Mouse (Mus musculus) kidney, postnatal 0 days (tissue): ENCODE measurements around the gene Gatad2b. TPM values are rescaled to one million over a fixed set of nuclear protein-coding genes. Genes with fewer than 3 reads are reported as not detected.
"Not testable (repeated sequence)": the region's sequence is repeated elsewhere in the genome, so short reads cannot be mapped to it uniquely, and the experiment has no call there.

Experiments used
- ATAC-seq: fragments of 200-750 bp; cut with Nextera tagmentation; replicated peaks from 2 replicates; pipeline ENCODE4 v1.8.0; 2017; ENCODE audit warnings: low read depth, moderate number of reproducible peaks, moderate TSS enrichment, moderate library complexity; ENCODE audit not compliant: low FRiP score
- DNase-seq: peaks from one replicate; pipeline ENCODE4 v3.0.0-alpha.2; 2016; ENCODE audit warnings: low spot score
- H3K27ac ChIP-seq: fragments of 300-500 bp; sonication (generic); 2 replicates; pipeline ENCODE4 v1.5.1; 2014; ENCODE audit warnings: mild to moderate bottlenecking
- H3K27me3 ChIP-seq: fragments of 300-500 bp; sonication (generic); 2 replicates; pipeline ENCODE4 v1.6.1; 2014; ENCODE audit warnings: low read length, mixed read lengths; ENCODE audit not compliant: insufficient read depth
- H3K36me3 ChIP-seq: fragments of 300-500 bp; sonication (generic); 2 replicates; pipeline ENCODE4 v1.6.1; 2014; ENCODE audit warnings: low read length, mixed read lengths; ENCODE audit not compliant: insufficient read depth
- H3K4me1 ChIP-seq: fragments of 300-500 bp; sonication (generic); replicated peaks from 2 replicates; pipeline ENCODE4 v1.6.1; 2014; ENCODE audit warnings: antibody characterized with exemption, low read length, mixed read lengths; ENCODE audit not compliant: insufficient read depth
- H3K4me2 ChIP-seq: fragments of 300-500 bp; sonication (generic); 2 replicates; pipeline ENCODE4 v1.6.1; 2014; ENCODE audit warnings: mild to moderate bottlenecking, low read length, moderate library complexity, mixed read lengths
- H3K4me3 ChIP-seq: fragments of 300-500 bp; sonication (generic); replicated peaks from 2 replicates; pipeline ENCODE4 v1.5.1; 2014; ENCODE audit warnings: low read depth, low read length
- H3K9ac ChIP-seq: fragments of 300-500 bp; sonication (generic); 2 replicates; pipeline ENCODE4 v1.6.1; 2014; ENCODE audit warnings: low read depth, low read length
- H3K9me3 ChIP-seq: fragments of 300-500 bp; sonication (generic); replicated peaks from 2 replicates; pipeline ENCODE4 v1.6.1; 2016; ENCODE audit warnings: low read length, inconsistent platforms, mixed read lengths
- CTCF ChIP-seq: IDR thresholded peaks from 2 replicates; pipeline ENCODE4 v1.5.1; 2016; ENCODE audit warnings: antibody characterized with exemption, low read depth, mild to moderate bottlenecking, moderate library complexity
- WGBS: fragments of 180-500 bp; shearing (Covaris S2); extraction: QIAGEN DNeasy Blood & Tissue Kit; methylation state at CpG from one replicate; pipeline ENCODE4 v1.1.7; 2014; 5-methylcytosine and 5-hydroxymethylcytosine counted together
- polyA plus RNA-seq: library from polyadenylated mRNA; unstranded; fragments of >200 nt; fragmentation: Nextera tagmentation; extraction: Ambion mirVana; gene quantifications from 2 replicates; pipeline ENCODE4 v1.2.1, GENCODE M21; 2015

Gene Gatad2b
- polyA plus RNA-seq, 1 experiment from 2014 or later: 8.1 TPM

- WGBS: 25% methylated on average over 5 of the region's 5 CpGs
- no peaks in the 10 kb centered on the region for H3K27me3 ChIP-seq
- H3K27ac ChIP-seq: 0 out of 2 replicates have a peak overlapping the region, but pooled peaks have one; percentile 25
- no peak; the same call in 1 of the 2 replicates for ATAC-seq
- H3K4me3 ChIP-seq: no peak overlapping the region
- H3K4me2 ChIP-seq: peak overlapping the region; percentile 41
- H3K9me3 ChIP-seq: no peaks in the 10 kb centered on the region
- no peaks in the 10 kb centered on the region for H3K36me3 ChIP-seq
- peak; percentile 92 for DNase-seq
- no peak overlapping the region for H3K9ac ChIP-seq
- TF ChIP-seq CTCF: no peak
- peaks cover 6% of the 10 kb centered on the region; the same call in 1 of the 2 replicates for H3K4me1 ChIP-seq
Observed at GRCm38 (mm10) chr3:90323119-90323518, 30.1 kb downstream of the Gatad2b start.

GRCm38 (mm10) chr3:90332485-90332884 lies 39.5 kb downstream of the Gatad2b start:
- H3K4me2 ChIP-seq: no peak overlapping the region
- no peak overlapping the region for H3K4me3 ChIP-seq
- H3K4me1 ChIP-seq: no peaks in the 10 kb centered on the region
- DNase-seq (no peak), ATAC-seq (0 out of 2 replicates have a peak, but pooled peaks have one; percentile 49)
- WGBS: 82% methylated on average over 5 of the region's 5 CpGs
- TF ChIP-seq CTCF: no peak
- H3K9ac ChIP-seq: no peak overlapping the region
- H3K27me3 ChIP-seq: no peaks in the 10 kb centered on the region
- no peaks in the 10 kb centered on the region for H3K9me3 ChIP-seq
- H3K27ac ChIP-seq: no peak overlapping the region
- H3K36me3 ChIP-seq: 0 out of 2 replicates have a peak, but pooled peaks cover 3% of the 10 kb centered on the region

- TF ChIP-seq CTCF: no peak
- ATAC-seq: no peak
- no peak overlapping the region for H3K4me2 ChIP-seq
- no peaks in the 10 kb centered on the region for H3K9me3 ChIP-seq
- H3K27ac ChIP-seq: no peak overlapping the region
- no peak overlapping the region for H3K4me3 ChIP-seq
- no peaks in the 10 kb centered on the region for H3K27me3 ChIP-seq
- no peaks in the 10 kb centered on the region for H3K4me1 ChIP-seq
- no peak for DNase-seq
- H3K36me3 ChIP-seq: no peaks in the 10 kb centered on the region
- H3K9ac ChIP-seq: no peak overlapping the region
Observed at GRCm38 (mm10) chr3:90335517-90335916, 42.5 kb downstream of the Gatad2b start.

- H3K4me2 ChIP-seq: no peak overlapping the region
- no peak overlapping the region for H3K4me3 ChIP-seq
- no peaks in the 10 kb centered on the region for H3K27me3 ChIP-seq
- WGBS: 62% methylated on average over 3 of the region's 3 CpGs
- H3K9me3 ChIP-seq: no peaks in the 10 kb centered on the region
- ATAC-seq (no peak), DNase-seq (no peak)
- H3K27ac ChIP-seq: no peak overlapping the region
- H3K36me3 ChIP-seq: no peaks in the 10 kb centered on the region
- no peaks in the 10 kb centered on the region for H3K4me1 ChIP-seq
- no peak for TF ChIP-seq CTCF
- H3K9ac ChIP-seq: no peak overlapping the region
Observed at GRCm38 (mm10) chr3:90338190-90338589, 45.2 kb downstream of the Gatad2b start.

- H3K27ac ChIP-seq: no peak overlapping the region
- DNase-seq (no peak), ATAC-seq (no peak)
Observed at GRCm38 (mm10) chr3:90340177-90340576, 47.2 kb downstream of the Gatad2b start.

GRCm38 (mm10) chr3:90342853-90343252 lies 49.9 kb downstream of the Gatad2b start:
- not testable (repeated sequence) for H3K9me3 ChIP-seq, H3K36me3 ChIP-seq, H3K9ac ChIP-seq, DNase-seq, H3K4me1 ChIP-seq, H3K27me3 ChIP-seq, H3K27ac ChIP-seq, H3K4me2 ChIP-seq, ATAC-seq, H3K4me3 ChIP-seq
- WGBS: 68% methylated on average over 2 of the region's 2 CpGs
- TF ChIP-seq CTCF: peak; percentile 12; the same call in 1 of the 2 replicates

More at GRCm38 (mm10) chr3:90340177-90340576, 47.2 kb downstream of the Gatad2b start:
- Histone ChIP-seq H3K4me3 (no peak overlapping the region), H3K36me3 (peaks cover under 1% of the 10 kb centered on the region; the same call in 1 of the 2 replicates), H3K4me1 (no peaks in the 10 kb centered on the region), H3K4me2 (no peak overlapping the region), H3K9me3 (no peaks in the 10 kb centered on the region), H3K9ac (no peak overlapping the region), H3K27me3 (no peaks in the 10 kb centered on the region)
- TF ChIP-seq CTCF: no peak

GRCm38 (mm10) chr3:90347847-90348246 lies 54.9 kb downstream of the Gatad2b start:
- no peak overlapping the region for H3K27ac ChIP-seq
- no peaks in the 10 kb centered on the region for H3K27me3 ChIP-seq
- DNase-seq (no peak), ATAC-seq (no peak)
- 98% methylated on average over 4 of the region's 4 CpGs for WGBS
- no peak overlapping the region for H3K4me3 ChIP-seq
- H3K4me1 ChIP-seq: no peaks in the 10 kb centered on the region
- H3K36me3 ChIP-seq: peaks cover 40% of the 10 kb centered on the region
- H3K4me2 ChIP-seq: no peak overlapping the region
- H3K9me3 ChIP-seq: no peaks in the 10 kb centered on the region
- H3K9ac ChIP-seq: no peak overlapping the region
- peak; percentile 28; the same call in 1 of the 2 replicates for TF ChIP-seq CTCF
